Mouse (Mus musculus) frontal cortex, adult 2 months (tissue): ENCODE results near the gene Clgn. TPM values are rescaled to one million over a fixed set of nuclear protein-coding genes. Genes with fewer than 3 reads are reported as not detected.
"Not testable (repeated sequence)": the region's sequence is repeated elsewhere in the genome, so short reads cannot be mapped to it uniquely, and the experiment has no call there.

Experiments
- DNase-seq, 2 experiments: peaks; one replicate each; pipeline ENCODE4 v3.0.0; 2022; ENCODE audit warnings: low spot score in 1 of 2; ENCODE audit errors: extremely low spot score in 1 of 2
- polyA plus RNA-seq: library from polyadenylated mRNA; depleted of rRNA; stranded (reverse); fragments of >200 nt; gene quantifications from 2 replicates; pipeline ENCODE4 v1.2.3, GENCODE M21; 2012; rRNA removed

Gene Clgn
- polyA plus RNA-seq, 1 experiment = 9.2 TPM

DNA sequence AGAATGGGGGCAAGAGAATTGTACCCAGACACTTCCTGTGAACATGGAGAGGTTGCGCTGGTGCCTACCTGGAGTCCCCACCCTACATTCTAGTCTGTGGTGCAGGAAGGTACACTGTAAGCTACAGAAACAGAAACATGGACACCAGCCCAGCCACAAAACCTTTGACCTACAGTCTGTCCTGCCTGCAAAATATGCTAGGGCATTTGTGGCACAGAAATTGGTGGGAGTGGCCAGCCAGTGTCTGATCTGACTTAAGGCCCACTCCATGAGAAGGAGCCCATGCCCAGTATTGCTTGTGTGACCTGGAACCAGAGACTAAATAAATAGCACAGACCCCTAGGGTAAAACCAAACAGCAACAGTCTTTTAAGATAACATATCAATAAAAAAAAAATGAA, 31.7 kb downstream of the Clgn start:
- DNase-seq = no peak

- DNase-seq = no peak
These were observed 33.6 kb downstream of the Clgn start for GRCm38 (mm10) chr8:83423032-83423825.

DNA sequence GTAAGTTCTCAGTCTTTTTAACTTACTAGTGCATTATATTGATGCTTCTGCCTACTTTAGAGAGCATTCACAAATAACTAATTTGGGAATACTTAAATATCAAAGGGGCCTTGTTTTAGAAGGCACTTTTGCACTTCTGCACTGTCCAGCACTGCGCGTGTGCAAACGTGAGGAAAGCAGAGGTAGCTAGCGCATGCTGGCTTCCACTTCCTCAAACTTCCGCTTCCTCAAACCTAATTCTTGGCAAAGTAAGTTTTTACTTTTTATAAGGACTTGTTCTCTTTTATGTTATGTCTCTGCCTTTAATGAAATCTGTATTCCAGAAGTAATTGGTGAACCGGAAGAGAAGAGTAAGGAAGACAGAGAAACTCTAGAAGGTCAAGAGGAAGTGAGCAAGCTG, 35.5 kb downstream of the Clgn start:
- no peak for DNase-seq

DNA sequence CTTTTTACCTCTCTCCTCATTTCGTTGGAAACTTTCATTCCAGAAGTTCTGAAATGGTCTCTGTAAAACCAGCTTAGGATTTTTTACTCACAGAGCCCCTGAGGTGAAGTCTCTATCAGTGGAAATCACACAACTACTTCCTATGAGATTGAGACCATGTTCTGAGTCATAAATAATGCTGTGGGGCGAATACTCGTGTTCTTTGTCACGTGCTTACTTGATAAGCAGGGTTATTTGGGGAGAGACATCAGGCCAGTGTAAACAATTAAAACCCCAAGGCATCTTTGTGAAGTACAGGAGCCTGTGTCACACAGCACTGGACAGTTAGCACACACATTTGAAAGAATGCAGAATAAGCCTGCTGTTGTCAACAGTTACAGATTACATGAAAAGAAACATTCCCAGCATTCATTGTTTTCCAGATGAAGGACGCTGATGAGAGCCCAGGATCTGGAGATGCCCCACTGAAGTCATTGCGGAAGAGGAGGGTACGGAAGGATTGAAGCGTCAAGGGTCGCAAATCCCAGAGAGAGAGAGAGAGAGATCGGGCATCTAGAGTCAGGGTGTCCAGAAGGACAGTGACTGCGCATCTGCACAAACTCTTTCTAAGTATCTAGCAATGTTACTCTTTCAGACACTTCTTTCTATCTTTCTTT, 36.6 kb downstream of the Clgn start:
- no peak for DNase-seq

DNA sequence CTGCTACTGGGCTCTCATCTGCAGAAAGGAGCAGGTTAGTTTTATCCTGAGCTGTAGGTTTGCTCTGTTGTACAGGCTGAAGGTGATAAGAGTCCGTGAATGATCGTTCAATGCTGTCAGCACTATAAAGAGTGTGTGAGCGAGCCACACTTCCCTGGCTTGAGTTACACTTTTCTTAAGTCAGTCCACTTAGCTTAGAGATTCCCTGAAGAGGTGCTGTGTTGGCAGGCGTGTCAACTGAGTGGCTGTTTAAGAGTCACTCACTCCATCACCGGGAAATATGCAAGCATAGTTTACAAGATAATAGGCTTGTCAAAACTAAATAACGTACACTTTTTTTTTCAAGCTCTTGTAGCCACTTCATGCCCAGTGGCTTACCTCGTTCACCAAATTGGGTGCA, 37.3 kb downstream of the Clgn start:
- DNase-seq = no peak

GRCm38 (mm10) chr8:83428621-83429020, 39.0 kb downstream of the Clgn start:
- not testable (repeated sequence) for DNase-seq

GRCm38 (mm10) chr8:83429071-83429524, 39.4 kb downstream of the Clgn start:
- no peak for DNase-seq

DNA sequence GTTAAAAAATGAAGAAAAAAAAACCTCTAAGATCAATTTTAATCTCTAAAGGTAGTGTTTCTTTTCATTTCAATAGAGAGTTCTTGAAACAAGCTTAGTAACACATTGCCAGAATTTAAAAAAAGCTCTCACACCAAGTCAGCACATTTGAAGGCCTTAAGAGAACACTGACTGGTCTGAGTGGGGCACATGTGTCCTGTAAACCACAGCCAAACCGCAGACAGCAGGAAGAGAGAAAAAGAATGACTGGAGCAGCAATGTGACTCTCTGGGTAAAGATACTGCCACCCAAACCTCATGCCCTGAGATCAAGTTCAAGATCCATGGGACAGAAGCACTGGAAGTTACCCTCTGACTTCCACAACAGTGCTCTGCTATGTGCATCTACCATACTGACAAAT, 47.4 kb downstream of the Clgn start:
- DNase-seq = no peak

- DNase-seq = peak in 1 of 2 experiments; percentile 15
These were observed 52.1 kb downstream of the Clgn start for GRCm38 (mm10) chr8:83441656-83442242.

GRCm38 (mm10) chr8:83442243-83443051, 52.8 kb downstream of the Clgn start:
- peak; percentile 95 to 96 for DNase-seq

- peak in 1 of 2 experiments; percentile 8 for DNase-seq
These were observed 53.4 kb downstream of the Clgn start for GRCm38 (mm10) chr8:83443052-83443400.

- peak in 1 of 2 experiments; percentile 34 for DNase-seq
These were observed 60.3 kb downstream of the Clgn start for GRCm38 (mm10) chr8:83449960-83450359.

GRCm38 (mm10) chr8:83451056-83451455, 61.4 kb downstream of the Clgn start:
- DNase-seq = peak in 1 of 2 experiments; percentile 26

DNA sequence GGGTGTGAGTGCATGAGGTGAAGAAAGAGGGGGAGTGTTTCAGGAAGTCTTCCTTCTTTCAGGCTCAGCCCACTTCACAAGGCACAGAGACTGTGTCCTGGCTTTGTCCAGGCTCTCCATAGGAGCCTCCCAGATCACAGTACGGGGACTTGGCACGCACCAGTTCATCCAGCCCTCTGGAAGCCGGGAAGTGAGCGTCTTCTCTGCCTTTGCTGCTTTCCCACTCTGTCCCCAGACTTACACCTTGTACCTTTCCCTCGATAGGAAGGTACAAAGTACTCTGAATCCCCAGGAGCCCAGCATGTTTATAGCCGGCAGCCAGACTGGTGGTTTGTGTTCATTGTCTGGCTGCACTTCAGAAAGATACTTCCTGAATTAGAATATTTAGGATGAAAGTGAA, 67.5 kb downstream of the Clgn start:
- no peak for DNase-seq

- DNase-seq = no peak
These were observed 68.6 kb downstream of the Clgn start, which contains the start of gene Scoc for GRCm38 (mm10) chr8:83458222-83458621. Gene Scoc (minus strand): TSS chr8:83458391.

DNA sequence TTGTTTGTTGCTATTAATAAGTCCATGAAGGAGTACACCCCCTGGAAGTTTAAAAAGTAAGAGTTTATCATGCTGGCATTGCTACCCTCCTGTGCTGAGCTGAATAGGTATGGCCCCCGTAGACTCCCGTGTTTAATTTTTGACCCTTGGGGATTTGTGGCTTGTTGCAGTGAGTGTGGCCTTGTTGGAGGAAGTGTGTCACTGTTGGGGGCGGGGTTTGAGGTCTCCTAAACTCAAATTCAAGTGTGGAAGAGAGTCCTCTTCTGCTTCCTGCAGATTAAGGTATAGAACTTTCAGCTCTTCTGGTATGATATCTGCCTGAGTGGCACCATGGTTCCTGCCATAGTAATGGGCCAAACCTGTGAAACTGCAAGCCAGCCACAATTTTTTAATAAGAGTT, 69.9 kb downstream of the Clgn start:
- DNase-seq = no peak

Other genes starting within 250 kb of the Clgn start
- gene Tbc1d9, start 224.5 kb upstream of the Clgn start, polyA plus RNA-seq = 61.8 and 62.4 TPM in 2 replicates
- gene Gm10645, start 223.7 kb upstream of the Clgn start, polyA plus RNA-seq = 3.6 and 3.8 TPM in 2 replicates
- gene Ucp1, start 99.5 kb upstream of the Clgn start, polyA plus RNA-seq = 0.19 and 0.22 TPM in 2 replicates
- 12.5 and 12.9 TPM in 2 replicates for gene Elmod2, start 57.4 kb upstream of the Clgn start, polyA plus RNA-seq
- gene Mgat4d, start 41.4 kb upstream of the Clgn start, polyA plus RNA-seq = not detected in 2 replicates
- 264 and 324 TPM in 2 replicates for gene Scoc, start 68.5 kb downstream of the Clgn start, polyA plus RNA-seq
- not detected in 2 replicates for gene Olfr370, start 145.9 kb downstream of the Clgn start, polyA plus RNA-seq
- gene Ndufb7, start 176.8 kb downstream of the Clgn start, polyA plus RNA-seq = 324 and 374 TPM in 2 replicates
- gene Tecr, start 218.1 kb downstream of the Clgn start, polyA plus RNA-seq = 779 and 879 TPM in 2 replicates
- 37.9 TPM in 2 replicates for gene Dnajb1, start 218.3 kb downstream of the Clgn start, polyA plus RNA-seq